Mouse (Mus musculus) spleen, postnatal 14 days (tissue): Measurements from ENCODE around the gene Pes1.
A peak's percentile ranks its signal among the peaks of the same experiment; 100 is the strongest.
"Not testable (repeated sequence)": the region's sequence is repeated elsewhere in the genome, so short reads cannot be mapped to it uniquely, and the experiment has no call there.

Experiments used
- DNase-seq, 2 experiments: peaks; one replicate each; pipeline ENCODE4 v3.0.0; 2021 to 2022; ENCODE audit warnings: low spot score in 2 of 2

The Pes1 gene

DNA sequence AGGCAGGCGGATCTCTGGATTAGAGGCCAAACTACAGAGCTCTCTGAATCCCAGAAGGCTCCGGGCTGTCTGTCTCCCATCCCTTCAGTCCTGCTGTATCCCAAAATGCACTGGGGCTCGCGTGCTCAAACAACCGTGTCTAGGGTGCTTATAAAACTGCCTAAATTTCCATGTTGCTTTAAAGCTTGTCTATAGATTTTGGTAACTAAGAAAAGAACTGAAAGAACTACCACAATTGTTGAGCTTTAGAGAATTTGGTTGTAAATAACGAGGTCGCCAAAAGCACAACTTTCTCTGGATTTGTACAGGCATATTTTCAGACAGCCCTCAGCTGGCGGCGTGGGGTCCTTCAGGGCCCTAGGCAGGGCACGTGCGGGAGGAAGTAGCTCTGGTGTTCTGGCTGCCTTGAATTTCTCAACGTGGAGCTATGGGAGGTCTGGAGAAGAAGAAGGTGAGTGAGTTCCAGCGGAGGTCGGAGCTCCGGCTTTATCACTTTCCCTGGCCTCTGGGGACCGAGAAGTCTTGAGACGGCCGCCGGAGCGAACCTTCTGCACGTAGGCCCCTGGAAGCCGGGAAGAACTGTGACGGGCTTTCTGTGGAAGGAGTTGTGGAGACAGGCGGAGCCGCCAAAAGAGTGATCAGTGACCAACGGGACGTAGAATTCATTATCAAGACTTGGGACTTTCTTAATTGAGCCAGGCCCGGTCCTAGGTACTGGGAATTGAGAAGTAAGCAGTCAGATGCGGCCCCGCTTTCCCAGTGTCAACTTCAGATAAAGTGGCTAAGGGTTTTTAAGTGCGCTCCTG, at the start of gene Pes1:
Pes1 (plus strand) TSS at position 366 of the 806 bp plus-strand sequence.
- peak; percentile 29 to 60 for DNase-seq

DNA sequence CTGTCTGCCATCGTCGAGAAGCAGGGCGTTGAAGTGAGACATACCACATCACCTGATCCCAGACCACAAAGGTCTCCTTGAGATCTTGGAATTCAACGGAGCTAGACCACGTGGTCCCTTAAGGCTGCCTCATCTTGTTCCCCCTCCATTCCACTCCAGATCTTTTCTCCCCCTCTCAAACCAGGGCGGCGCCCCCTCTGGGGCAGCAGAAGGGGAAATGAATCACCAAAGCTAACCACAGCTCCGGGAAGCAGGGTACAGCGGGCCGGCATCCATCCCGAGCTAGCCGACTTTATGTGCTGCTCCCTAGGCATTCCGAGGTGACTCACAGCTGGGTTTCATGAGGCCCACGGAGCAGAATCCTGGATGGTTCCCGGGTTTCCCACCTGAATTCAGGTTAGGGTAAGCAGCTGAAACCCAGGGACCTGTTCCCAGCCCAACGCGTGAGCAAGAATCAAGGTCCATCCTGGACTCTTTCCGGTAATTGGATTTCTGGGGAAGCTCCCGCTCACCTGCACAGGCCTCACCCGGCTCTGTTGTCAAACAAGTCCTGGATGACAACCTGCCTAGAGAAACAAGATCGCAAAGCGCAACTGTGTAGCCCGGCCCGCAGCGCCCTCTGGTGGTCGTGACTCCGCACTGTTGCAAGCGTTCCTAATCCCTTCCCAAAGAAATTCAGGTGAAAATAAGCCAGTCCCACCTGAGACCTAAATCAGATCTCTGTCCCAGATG, 49.5 kb upstream of the Pes1 start, which contains the start of gene Slc35e4:
Slc35e4 (minus strand) TSS at position 556 of the 732 bp plus-strand sequence.
- DNase-seq = peak; percentile 44 to 74

DNA sequence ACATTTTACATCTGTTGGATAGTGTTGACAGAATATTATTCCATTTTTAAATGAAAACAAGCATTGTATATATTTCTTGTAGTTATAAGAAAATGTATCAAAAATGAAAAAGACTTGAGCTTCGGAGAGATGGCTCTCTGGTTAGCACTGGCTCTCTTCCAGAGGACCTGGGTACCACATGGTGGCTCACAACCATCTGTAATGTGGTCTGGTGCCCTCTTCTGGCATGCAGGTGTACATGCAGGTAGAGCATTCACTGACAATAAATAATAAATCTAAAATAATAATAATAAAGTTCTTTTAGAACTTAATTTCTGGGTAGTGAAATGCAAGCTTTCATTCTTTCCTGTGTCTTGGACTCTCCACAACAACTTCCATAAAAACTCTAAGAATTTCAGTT, 45.0 kb upstream of the Pes1 start:
- DNase-seq = no peak

DNA sequence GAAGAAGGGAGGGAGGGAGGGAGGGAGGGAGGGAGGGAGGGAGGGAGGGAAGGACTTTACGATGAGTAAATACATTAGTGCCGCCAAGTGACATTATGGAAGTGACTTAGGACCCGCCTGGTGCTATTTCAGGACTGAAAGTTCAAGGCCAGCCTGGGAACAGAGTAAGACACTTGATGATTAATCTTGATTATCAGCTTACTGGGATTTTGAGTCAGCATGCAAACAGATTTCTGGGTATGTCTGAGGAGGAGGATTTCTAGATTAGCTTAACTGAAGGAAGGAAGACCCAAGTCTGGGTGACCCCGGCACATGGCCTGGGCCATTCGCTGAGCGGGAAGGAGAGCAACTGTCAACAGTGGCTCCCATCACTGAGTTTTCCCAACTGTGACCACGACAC, 43.3 kb upstream of the Pes1 start:
- no peak for DNase-seq

DNA sequence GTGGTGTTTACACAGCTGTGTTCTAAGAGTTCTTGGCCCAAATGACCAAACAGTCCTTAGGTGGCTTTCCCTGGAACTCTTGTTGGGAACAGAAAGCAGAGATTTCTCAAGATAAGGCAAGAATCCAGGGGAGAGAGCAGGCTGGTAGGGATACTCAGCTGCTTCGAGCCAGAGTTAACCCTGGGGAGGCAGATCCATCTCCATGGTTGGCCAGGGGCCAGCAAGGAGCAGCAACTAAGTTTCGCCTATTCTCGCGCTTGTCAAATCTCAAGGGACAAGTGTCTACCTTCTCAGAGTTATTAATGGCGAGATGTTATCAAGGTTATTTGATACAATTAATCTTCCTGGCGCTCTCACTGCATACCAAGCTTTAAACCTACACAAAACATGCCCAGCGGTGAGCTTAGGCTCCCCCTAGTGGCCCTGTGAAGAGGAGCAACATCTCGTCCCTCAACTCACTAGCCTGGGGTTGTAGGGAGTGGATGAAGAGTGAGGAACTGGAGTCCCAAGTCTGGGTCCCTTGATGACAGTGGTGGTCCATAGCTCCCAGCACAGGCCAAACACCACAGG, 42.4 kb upstream of the Pes1 start:
- DNase-seq = peak in 1 of 2 experiments; percentile 15

DNA sequence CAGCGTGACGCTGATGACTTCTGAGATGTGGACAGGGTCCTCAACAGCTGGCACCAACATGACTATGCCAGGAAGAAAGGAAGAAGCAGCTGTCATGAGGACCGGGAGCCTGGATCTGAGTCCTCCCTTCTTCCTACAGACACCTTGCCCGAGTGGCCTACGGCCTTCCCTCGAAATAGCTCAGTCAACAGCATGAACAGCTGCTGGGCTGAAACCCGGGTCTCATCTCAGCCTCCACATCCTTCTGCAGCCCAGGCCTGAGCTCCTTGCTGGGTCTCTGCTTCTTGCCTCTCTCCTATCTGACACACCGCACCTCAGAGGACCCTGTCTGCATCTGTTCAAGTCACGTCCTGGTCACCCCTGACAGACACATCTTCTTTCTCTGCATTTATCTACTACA, 41.7 kb upstream of the Pes1 start:
- DNase-seq = no peak

DNA sequence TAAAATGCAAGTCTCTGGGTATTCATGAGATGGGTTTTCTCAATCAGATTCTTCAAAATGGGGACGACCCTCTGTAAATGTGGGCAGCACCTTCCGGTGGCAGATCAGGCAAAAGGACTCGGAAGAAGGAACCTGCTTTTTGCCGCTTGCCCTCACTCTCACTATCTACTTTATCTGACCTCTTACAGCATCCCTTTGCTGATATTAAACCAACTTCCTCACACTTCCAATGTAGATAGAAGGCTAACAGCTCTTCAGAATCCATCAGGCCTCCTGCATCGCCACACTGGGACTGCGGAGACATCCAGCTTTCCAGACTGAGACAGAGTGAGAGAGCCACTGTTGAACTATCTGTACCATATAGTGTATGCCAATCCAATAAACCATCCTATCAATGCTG, 41.0 kb upstream of the Pes1 start:
- DNase-seq = no peak

DNA sequence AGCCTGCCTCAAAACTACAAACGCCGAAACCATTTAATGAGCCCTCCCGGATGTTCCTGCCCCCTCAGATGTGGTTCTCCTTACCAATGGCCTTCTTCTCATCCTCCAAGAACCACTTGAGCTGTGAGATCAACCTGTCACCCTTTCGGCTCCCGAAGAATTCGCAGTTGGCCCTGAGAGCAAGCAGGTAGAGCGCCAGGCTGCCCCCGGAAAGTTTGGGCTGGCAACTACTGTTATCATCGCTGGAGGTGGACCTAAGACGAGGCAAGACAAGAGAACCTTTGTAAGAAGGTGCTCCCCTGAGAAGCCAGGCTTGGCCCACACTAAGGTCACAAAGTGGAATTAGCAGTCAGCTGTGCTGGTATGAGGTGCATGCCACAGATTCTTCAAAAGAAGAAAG, 37.9 kb upstream of the Pes1 start:
- no peak for DNase-seq

DNA sequence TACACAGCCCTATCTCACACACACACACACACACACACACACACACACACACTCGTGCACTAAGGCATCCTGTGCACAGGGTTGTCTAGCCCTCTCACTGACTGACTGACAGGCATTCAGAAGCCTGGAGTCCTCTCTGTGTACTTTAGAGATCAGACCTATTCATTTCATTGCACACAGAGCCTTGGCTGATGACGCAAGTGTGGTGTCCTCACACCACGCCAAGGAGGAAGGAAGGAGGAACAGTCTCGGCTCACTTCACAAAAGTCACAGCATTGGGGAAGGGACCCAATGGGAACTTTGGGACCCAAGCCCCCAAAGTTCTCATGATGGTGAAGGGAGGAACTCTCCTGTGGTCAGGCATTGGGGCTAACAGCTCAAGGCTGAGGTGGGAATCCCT, 33.8 kb upstream of the Pes1 start:
- DNase-seq = no peak

DNA sequence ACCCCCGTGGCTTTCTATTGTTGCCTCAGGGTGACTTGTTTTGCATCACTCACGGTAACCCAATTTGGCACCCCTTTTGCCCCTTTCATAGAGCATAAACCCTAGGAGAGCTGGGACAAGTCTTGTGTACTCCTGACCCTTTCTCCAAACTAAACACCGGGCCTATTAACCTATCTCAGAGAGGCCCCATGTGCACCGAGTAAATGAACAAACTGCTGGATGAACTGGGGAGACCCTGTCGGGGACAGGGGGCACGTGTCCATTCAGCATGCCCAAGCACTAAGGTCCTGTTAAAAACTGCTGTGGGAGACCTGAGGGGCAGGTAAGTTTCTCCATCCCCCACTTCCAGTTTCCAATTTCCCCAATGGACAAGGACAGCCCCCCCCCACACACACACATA, 32.8 kb upstream of the Pes1 start:
- DNase-seq = no peak

DNA sequence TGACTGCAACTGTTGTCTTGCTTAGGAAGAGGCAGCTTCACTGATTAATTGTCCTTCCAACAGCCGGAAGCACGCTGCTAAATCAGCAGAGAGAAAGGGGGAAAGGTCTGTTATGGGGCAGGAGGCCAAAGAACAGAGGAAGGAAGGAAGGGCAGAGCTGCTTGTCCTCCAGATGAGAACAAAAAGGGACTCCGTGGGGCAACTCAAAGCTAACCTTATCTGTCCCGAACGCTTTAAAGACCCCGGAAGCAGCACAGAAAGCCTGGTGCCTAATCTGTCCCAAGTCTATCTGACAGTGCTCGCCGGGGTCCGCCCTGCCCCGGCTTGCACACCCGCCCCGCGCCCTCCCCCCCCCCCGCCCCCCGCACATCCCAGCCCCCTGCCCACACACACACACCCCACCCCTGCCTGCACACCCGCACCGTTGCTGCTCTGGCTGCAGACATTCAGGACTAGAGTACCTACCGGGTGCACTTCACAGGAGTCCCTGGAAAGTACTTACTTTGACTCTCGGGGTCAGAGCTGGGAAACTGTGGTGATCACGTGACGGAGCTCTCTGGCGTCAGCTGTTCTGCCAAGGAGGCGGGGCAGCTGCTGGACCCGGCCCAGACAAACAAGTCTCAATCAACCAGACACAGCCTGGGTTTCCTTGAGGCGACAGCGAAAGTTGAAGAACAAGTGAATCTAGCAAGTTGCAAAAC, 32.1 kb upstream of the Pes1 start, which contains the start of gene Tcn2:
Tcn2 (minus strand) TSS at position 649 of the 701 bp plus-strand sequence.
- DNase-seq = peak in 1 of 2 experiments; percentile 52

DNA sequence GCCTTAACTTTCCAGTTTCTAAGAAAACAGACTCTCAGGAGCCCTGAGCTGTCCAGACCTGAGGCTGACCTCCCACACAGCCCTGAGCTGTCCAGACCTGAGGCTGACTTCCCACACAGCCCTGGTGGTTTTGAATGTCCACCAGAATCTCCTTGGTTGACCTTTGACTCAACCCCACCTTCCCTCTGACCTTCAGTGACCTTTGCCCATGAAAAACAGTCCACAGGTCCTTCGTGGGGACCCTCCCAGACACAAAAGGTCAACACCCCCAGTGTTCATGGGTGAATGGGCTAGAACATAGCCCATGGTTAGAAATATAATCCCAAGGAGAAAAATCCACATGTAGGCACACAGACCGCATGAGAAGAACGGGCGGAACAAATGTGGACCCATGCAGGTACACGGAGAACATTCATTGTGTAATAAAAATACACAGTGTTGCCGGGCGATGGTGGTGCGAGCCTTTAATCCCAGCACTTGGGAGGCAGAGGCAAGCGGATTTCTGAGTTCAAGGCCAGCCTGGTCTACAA, 30.0 kb upstream of the Pes1 start:
- DNase-seq = no peak

DNA sequence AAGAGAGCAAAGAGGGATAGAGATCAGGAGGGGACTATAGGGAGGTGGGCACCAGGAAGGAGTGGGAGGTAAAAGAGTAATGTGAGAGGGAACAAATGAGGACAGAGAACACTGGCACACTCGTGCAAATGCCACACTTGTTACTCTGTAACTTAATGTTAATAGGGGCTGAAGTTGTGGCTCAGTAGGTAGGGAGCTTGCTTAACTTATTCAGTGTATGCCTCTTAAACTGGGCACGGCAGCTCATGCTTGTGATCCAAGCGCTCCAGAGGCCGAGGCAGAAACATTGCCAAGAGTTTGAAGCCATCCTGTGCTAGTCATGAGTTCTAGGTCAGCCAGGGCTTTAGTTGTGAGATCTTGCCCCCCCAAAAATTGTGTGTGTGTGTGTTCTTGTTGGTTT, 28.6 kb upstream of the Pes1 start:
- no peak for DNase-seq

DNA sequence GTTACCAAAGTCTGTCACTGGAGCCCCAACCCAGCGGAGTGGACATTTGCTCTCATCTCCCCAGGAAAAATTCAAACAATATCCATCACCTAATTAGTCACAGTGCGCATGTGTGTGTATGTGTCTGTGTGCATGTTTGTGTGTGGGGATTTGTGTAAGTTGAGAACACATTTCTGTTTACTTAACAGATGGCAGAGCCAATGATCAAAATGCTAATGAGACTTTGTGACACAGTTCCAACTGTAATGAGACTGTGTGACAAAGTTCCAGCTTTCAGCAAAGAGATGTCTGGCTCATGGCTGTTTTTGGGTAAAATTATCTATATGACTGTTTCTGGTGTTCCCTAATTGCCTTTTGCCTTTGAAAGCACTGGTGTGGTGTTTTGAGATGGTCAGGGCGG, 27.5 kb upstream of the Pes1 start:
- DNase-seq = no peak

DNA sequence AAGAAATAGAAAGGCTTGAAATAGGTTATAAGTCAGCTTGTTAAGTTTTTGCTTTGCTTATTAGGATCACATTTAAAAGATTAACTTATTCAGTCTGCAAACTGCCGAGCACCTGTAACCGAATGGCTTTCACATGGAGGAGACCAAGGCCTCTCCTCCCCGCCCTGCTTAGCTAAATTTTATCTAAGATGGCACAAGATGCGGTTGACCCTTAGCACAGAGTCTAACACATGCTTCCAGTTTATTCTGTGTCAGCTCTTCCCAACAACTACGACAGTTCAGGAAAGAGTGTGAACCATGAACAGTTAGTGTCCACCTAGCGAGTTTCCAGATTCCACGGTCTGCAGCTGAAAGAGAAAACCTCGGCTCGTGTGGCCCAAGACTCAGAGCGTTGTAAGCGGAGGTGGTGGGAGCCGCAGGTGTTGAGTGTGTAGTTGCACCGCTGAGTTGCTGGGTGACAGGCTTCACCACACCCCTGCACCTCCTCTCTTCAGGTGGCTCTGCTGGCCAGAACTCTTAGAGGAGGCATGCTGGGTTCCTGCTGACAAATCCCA, 26.4 kb upstream of the Pes1 start:
- no peak for DNase-seq

DNA sequence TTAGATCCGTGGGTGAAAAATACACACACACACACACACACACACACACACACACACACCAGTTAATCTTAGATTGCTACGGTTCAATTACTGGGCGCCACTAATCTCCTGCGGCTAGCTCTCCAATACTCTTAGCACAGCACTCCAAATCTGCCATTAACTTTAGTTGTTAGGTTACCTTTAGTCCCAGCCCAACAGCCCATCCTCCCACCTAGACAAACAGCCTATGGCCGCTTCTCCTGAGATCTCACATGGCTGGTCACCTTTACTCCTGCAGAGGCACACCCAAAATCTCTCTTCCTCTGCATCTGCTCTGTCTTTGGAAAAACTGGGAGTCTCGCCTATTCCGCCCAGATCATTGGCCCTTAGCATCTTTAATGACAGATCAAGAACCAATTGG, 22.4 kb upstream of the Pes1 start:
- no peak for DNase-seq

DNA sequence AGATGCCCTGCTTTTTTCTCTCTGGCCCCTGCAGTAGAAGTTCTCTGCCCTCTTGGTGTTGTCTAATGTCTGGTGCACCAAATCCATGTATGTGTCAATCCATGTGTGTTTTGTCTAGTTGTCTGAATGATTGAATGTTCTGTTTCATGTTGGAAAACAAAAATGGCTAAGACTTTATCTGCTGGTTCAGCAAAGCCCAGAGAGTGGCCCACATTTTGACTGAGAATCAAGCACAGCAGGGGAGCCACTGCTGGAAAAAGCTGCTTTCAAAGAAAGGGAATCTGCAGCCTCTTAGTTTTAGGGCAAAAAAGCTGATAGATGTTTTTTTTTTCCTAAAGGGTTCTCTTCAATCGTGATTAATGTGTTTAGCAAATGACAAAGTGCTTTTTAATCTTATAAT, 17.4 kb upstream of the Pes1 start:
- no peak for DNase-seq

DNA sequence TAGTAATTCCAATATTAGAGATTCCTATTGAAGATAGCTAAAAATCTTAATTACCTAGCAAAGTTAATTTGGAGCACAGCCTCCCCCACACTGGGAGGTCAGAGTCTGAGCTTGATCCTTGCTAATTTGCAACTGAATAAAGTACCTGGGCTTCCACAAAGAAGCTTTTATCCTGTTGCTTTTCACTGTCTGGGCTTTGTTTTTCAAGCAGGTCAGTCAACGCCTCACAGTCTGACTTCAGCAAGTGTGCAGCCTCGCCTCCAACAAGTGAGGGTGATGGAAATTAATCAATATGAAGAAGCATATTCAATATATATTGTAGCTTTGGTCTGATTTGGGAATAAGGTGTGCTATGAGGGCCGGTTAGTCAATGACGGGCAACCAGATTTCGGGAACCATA, 8.9 kb upstream of the Pes1 start:
- not testable (repeated sequence) for DNase-seq

DNA sequence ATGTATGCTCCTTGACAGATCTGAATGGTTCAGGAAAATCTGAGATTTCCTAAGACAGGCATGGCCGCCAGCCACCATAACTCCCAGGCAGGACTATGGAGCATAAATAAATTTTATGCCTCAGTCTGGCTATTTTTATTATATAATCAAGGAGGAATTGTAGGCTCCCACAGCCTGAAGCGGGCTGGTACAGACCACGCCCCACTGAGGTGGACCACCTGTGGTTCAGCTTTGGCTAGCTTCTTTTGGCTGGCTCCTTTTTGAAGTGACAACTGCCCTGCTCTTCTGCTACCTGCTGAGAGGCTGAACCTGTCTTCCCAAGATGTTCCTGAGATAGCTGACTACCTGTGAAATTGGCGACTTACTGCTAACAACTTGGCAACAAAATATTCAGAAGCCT, 8.4 kb upstream of the Pes1 start:
- not testable (repeated sequence) for DNase-seq

DNA sequence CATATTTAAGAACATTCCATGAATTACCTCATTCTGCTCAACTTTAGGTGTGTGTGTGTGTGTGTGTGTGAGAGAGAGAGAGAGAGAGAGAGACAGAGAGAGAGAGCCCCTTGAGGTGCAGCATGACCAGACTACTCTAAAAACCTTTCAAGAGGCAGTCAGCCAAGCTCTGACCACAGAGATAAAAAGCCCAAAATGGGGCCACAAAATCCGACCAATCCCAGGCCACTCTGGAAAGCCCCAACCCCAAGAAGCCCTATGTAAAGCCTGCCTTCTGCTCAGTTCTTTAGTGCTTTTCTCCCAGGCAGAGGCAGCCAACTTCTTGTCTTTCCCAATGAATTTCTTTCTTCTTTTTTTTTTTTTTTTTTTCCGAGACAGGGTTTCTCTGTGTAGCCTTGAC, 2.9 kb upstream of the Pes1 start:
- no peak for DNase-seq

DNA sequence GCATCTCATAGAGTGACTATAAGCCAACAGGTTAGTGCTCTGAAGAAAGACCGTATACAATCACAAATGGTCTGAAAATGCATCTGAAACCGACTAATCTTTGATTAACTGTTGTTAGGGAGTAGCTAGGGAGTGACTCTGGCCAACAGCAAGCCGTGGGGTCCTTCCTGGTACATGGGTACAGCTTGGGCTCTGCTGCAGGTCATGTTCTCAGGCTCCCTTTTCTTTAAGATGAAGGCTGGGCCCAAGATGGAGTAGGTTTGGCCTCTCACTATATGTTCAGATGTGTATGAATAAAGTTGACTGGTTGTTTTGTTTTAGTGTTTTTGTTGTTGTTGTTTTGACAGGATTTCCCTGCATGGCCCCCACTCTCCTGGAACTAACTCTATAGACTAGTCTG, 2.0 kb upstream of the Pes1 start:
- DNase-seq = no peak

DNA sequence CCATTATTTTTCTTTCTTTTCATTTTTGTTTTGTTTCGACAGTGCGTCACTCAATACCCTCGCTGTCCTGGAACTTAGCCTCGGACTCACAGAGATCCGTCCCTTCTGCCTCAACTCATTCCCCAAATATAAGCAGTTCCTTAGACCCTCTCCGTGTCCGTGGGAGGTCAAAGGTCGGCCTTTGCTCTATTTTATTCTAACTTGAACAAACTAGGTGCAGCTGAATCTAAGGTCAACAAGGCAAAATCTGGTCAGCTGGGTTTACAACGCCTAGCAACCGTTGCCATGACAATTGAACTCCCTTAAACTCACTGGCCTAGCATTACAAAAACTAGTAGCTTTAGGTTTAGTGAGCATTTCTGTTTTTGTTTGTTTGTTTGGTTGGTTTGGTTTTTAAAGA, 620 bp upstream of the Pes1 start:
- DNase-seq = no peak
